Mouse (Mus musculus) C2C12 (cell line): ENCODE measurements around the gene Slit1. TPM values are rescaled to one million over a fixed set of nuclear protein-coding genes. Genes with fewer than 3 reads are reported as not detected.

Experiments used
- H3K27me3 ChIP-seq: one replicate; pipeline ENCODE4 v1.6.1; 2011; ENCODE audit not compliant: control insufficient read depth, insufficient read depth, insufficient read length
- H3K36me3 ChIP-seq: one replicate; pipeline ENCODE4 v1.6.1; 2011; ENCODE audit not compliant: control insufficient read depth, insufficient read depth
- H3K4me3 ChIP-seq: one replicate; pipeline ENCODE4 v1.5.1; 2011; ENCODE audit warnings: mild to moderate bottlenecking, control low read depth; ENCODE audit not compliant: poor library complexity, insufficient read depth, severe bottlenecking
- H3K79me2 ChIP-seq: one replicate; pipeline ENCODE4 v1.6.1; 2011; ENCODE audit not compliant: control insufficient read depth, insufficient read depth
- H3K79me3 ChIP-seq: one replicate; pipeline ENCODE4 v1.6.1; 2011; ENCODE audit warnings: low read depth, control low read depth
- H3ac ChIP-seq: one replicate; pipeline ENCODE3; 2011; ENCODE audit warnings: low read depth; ENCODE audit not compliant: control insufficient read depth, insufficient read length
- CEBPB ChIP-seq: IDR thresholded peaks from one replicate; pipeline ENCODE4 v1.6.1; 2011; ENCODE audit warnings: low read depth, mild to moderate bottlenecking, control low read depth, moderate library complexity
- CTCF ChIP-seq: IDR thresholded peaks from one replicate; pipeline ENCODE4 v1.5.1; 2011; ENCODE audit not compliant: control insufficient read depth, insufficient read depth, insufficient read length
- FOSL1 ChIP-seq: IDR thresholded peaks from one replicate; pipeline ENCODE4 v1.8.0; 2011; ENCODE audit warnings: mild to moderate bottlenecking, low read length; ENCODE audit not compliant: poor library complexity, insufficient read depth, severe bottlenecking
- MAX ChIP-seq: IDR thresholded peaks from one replicate; pipeline ENCODE4 v1.6.1; 2011; ENCODE audit warnings: mild to moderate bottlenecking, control low read depth
- MYOD1 ChIP-seq: IDR thresholded peaks from one replicate; pipeline ENCODE4 v1.6.1; 2011; ENCODE audit warnings: low read depth; ENCODE audit not compliant: control insufficient read depth, insufficient read length
- MYOG ChIP-seq: IDR thresholded peaks from one replicate; pipeline ENCODE4 v1.6.1; 2011; ENCODE audit not compliant: control insufficient read depth, insufficient read length; ENCODE audit errors: extremely low read depth
- USF1 ChIP-seq: IDR thresholded peaks from one replicate; pipeline ENCODE4 v1.6.1; 2011; ENCODE audit warnings: low read depth, mild to moderate bottlenecking, control low read depth, moderate library complexity
- polyA plus RNA-seq: library from polyadenylated mRNA; unstranded; fragments of >200 nt; fragmentation: generic; extraction: Trizol; gene quantifications from one replicate; pipeline ENCODE4 v1.2.1, GENCODE M21; 2012; ENCODE audit warnings: missing spikeins

The Slit1 gene
- polyA plus RNA-seq, 1 experiment, result not detected

- TF ChIP-seq USF1 (no peak), MYOD1 (no peak)
Observed at GRCm38 (mm10) chr19:41688251-41688650, 55.2 kb downstream of the Slit1 start.

GRCm38 (mm10) chr19:41687836-41688235 lies 55.6 kb downstream of the Slit1 start:
- Histone ChIP-seq H3K79me2 (no peaks in the 10 kb centered on the region), H3K36me3 (no peaks in the 10 kb centered on the region), H3K79me3 (no peaks in the 10 kb centered on the region), H3K27me3 (peaks cover 51% of the 10 kb centered on the region), H3K4me3 (no peak overlapping the region), H3ac (no peak overlapping the region)
- TF ChIP-seq FOSL1 (no peak), MAX (no peak), MYOG (no peak), USF1 (no peak)

More at GRCm38 (mm10) chr19:41688251-41688650, 55.2 kb downstream of the Slit1 start:
- Histone ChIP-seq H3K79me2 (no peaks in the 10 kb centered on the region), H3K4me3 (no peak overlapping the region), H3K79me3 (no peaks in the 10 kb centered on the region), H3K36me3 (no peaks in the 10 kb centered on the region), H3K27me3 (peaks cover 54% of the 10 kb centered on the region), H3ac (no peak overlapping the region)

- no peaks in the 10 kb centered on the region for H3K79me3 ChIP-seq
- TF ChIP-seq MYOD1, result no peak
- no peak for TF ChIP-seq MAX
- TF ChIP-seq FOSL1, result no peak
- no peak for TF ChIP-seq USF1
- TF ChIP-seq CTCF, result no peak
- no peak for TF ChIP-seq CEBPB
- no peak for TF ChIP-seq MYOG
- no peaks in the 10 kb centered on the region for H3K36me3 ChIP-seq
- no peak overlapping the region for H3K4me3 ChIP-seq
- peaks cover 39% of the 10 kb centered on the region for H3K27me3 ChIP-seq
- H3K79me2 ChIP-seq, result no peaks in the 10 kb centered on the region
- H3ac ChIP-seq, result no peak overlapping the region
Observed at GRCm38 (mm10) chr19:41686194-41686593, 57.3 kb downstream of the Slit1 start.

GRCm38 (mm10) chr19:41685453-41686086 lies 57.9 kb downstream of the Slit1 start:
- no peaks in the 10 kb centered on the region for H3K79me2 ChIP-seq
- H3K36me3 ChIP-seq, result no peaks in the 10 kb centered on the region
- no peak for TF ChIP-seq CTCF
- no peak for TF ChIP-seq CEBPB
- TF ChIP-seq FOSL1, result no peak
- no peak for TF ChIP-seq USF1
- no peak for TF ChIP-seq MYOD1
- H3K27me3 ChIP-seq, result peaks cover 35% of the 10 kb centered on the region
- H3K4me3 ChIP-seq, result no peak overlapping the region
- H3K79me3 ChIP-seq, result no peaks in the 10 kb centered on the region
- H3ac ChIP-seq, result no peak overlapping the region

- Histone ChIP-seq H3K36me3 (no peaks in the 10 kb centered on the region), H3ac (no peak overlapping the region), H3K79me3 (no peaks in the 10 kb centered on the region), H3K4me3 (no peak overlapping the region), H3K27me3 (peaks cover 30% of the 10 kb centered on the region), H3K79me2 (no peaks in the 10 kb centered on the region)
- TF ChIP-seq USF1, result no peak
- TF ChIP-seq FOSL1, result no peak
- no peak for TF ChIP-seq MYOG
- TF ChIP-seq MYOD1, result no peak
- no peak for TF ChIP-seq MAX
- no peak for TF ChIP-seq CTCF
- no peak for TF ChIP-seq CEBPB
Observed at GRCm38 (mm10) chr19:41684874-41685273, 58.6 kb downstream of the Slit1 start.

GRCm38 (mm10) chr19:41683951-41684350 lies 59.5 kb downstream of the Slit1 start:
- H3ac ChIP-seq, result no peak overlapping the region
- TF ChIP-seq CEBPB, result no peak
- no peak for TF ChIP-seq CTCF
- no peak for TF ChIP-seq MAX
- no peak for TF ChIP-seq FOSL1
- TF ChIP-seq MYOG, result no peak
- TF ChIP-seq USF1, result no peak
- TF ChIP-seq MYOD1, result no peak

More at GRCm38 (mm10) chr19:41683951-41684350, 59.5 kb downstream of the Slit1 start:
- H3K79me3 ChIP-seq, result no peaks in the 10 kb centered on the region
- H3K4me3 ChIP-seq, result no peak overlapping the region
- no peaks in the 10 kb centered on the region for H3K36me3 ChIP-seq
- no peaks in the 10 kb centered on the region for H3K79me2 ChIP-seq
- peaks cover 23% of the 10 kb centered on the region for H3K27me3 ChIP-seq
